Mouse (Mus musculus) erythroblast, adult 5-6 weeks (primary cell): Measurements from ENCODE around the gene Pitpnb. TPM values are rescaled to one million over a fixed set of nuclear protein-coding genes. Genes with fewer than 3 reads are reported as not detected.

Source experiments
- ATAC-seq: replicated peaks from 2 replicates; pipeline ENCODE4 v1.8.0; 2016; ENCODE audit warnings: moderate number of reproducible peaks, mild to moderate bottlenecking, moderate TSS enrichment, inconsistent platforms; ENCODE audit not compliant: poor library complexity, low FRiP score, severe bottlenecking
- total RNA-seq, 2 experiments: library from RNA; stranded (forward) in 1 of 2; stranded (reverse) in 1 of 2; fragments of 150-400 nt in 1 of 2; fragments of 200-764, 138-1000 nt in 1 of 2; gene quantifications; 2 replicates each; pipeline versions ENCODE4 v1.2.3 to v1.2.4; 2015 to 2017; ENCODE audit warnings: low replicate concordance in 2 of 2

Gene Pitpnb
- total RNA-seq, 2 experiments from 2014 or later: 8.9 to 13.3 TPM

GRCm38 (mm10) chr5:111418202-111419120 lies 87.9 kb downstream of the Pitpnb start:
- ATAC-seq: no peak

GRCm38 (mm10) chr5:111419121-111419881 lies 88.7 kb downstream of the Pitpnb start:
- ATAC-seq: no peak

GRCm38 (mm10) chr5:111420011-111420691 lies 89.6 kb downstream of the Pitpnb start:
- no peak for ATAC-seq

- no peak for ATAC-seq
These were observed 90.3 kb downstream of the Pitpnb start for GRCm38 (mm10) chr5:111420896-111421295.

GRCm38 (mm10) chr5:111421424-111421823 lies 90.9 kb downstream of the Pitpnb start:
- no peak for ATAC-seq

- ATAC-seq: no peak
These were observed 91.7 kb downstream of the Pitpnb start for GRCm38 (mm10) chr5:111422058-111422800.

- ATAC-seq: no peak
These were observed 92.4 kb downstream of the Pitpnb start for GRCm38 (mm10) chr5:111423011-111423410.

GRCm38 (mm10) chr5:111423616-111424015 lies 93.1 kb downstream of the Pitpnb start:
- no peak for ATAC-seq

- ATAC-seq: no peak
These were observed 95.2 kb downstream of the Pitpnb start for GRCm38 (mm10) chr5:111425813-111426212.

- ATAC-seq: no peak
These were observed 95.7 kb downstream of the Pitpnb start for GRCm38 (mm10) chr5:111426249-111426648.

- no peak for ATAC-seq
These were observed 98.3 kb downstream of the Pitpnb start for GRCm38 (mm10) chr5:111428882-111429281.

- no peak for ATAC-seq
These were observed 99.2 kb downstream of the Pitpnb start for GRCm38 (mm10) chr5:111429726-111430125.

- no peak for ATAC-seq
These were observed 100.6 kb downstream of the Pitpnb start for GRCm38 (mm10) chr5:111431007-111431730.

- ATAC-seq: no peak
These were observed 102.3 kb downstream of the Pitpnb start for GRCm38 (mm10) chr5:111432842-111433241.

- no peak for ATAC-seq
These were observed 103.8 kb downstream of the Pitpnb start for GRCm38 (mm10) chr5:111434342-111434842.

- no peak for ATAC-seq
These were observed 105.7 kb downstream of the Pitpnb start for GRCm38 (mm10) chr5:111436260-111436659.

GRCm38 (mm10) chr5:111437205-111437604 lies 106.6 kb downstream of the Pitpnb start:
- ATAC-seq: no peak
